Mouse (Mus musculus) intestine, embryonic 14.5 days (tissue): Measurements from ENCODE around the gene Pdik1l. TPM values are rescaled to one million over a fixed set of nuclear protein-coding genes. Genes with fewer than 3 reads are reported as not detected.

Source experiments
- polyA plus RNA-seq: library from polyadenylated mRNA; unstranded; fragments of >200 nt; fragmentation: Nextera tagmentation; extraction: Ambion mirVana; gene quantifications from 2 replicates; pipeline ENCODE4 v1.2.1, GENCODE M21; 2014

Gene Pdik1l
- polyA plus RNA-seq, 1 experiment from 2014 or later, result 18.4 TPM

Other genes starting within 250 kb of the Pdik1l start
- not detected in 2 replicates for gene Zfp683, start 234.1 kb downstream of the Pdik1l start, polyA plus RNA-seq
- 8.9 and 11.4 TPM in 2 replicates for gene Crybg2, start 227.1 kb downstream of the Pdik1l start, polyA plus RNA-seq
- gene Cd52, start 192.8 kb downstream of the Pdik1l start, polyA plus RNA-seq, result 23.5 and 24.3 TPM in 2 replicates
- gene Ubxn11, start 185.3 kb downstream of the Pdik1l start, polyA plus RNA-seq, result 5.7 and 8.1 TPM in 2 replicates
- gene Sh3bgrl3, start 159.1 kb downstream of the Pdik1l start, polyA plus RNA-seq, result 377 and 393 TPM in 2 replicates
- gene Cep85, start 100.8 kb downstream of the Pdik1l start, polyA plus RNA-seq, result 46.8 and 60.1 TPM in 2 replicates
- not detected in 2 replicates for gene Gm7534, start 84.9 kb downstream of the Pdik1l start, polyA plus RNA-seq
- 0.19 TPM in 1 of 2 replicates, not detected in the other for gene Catsper4, start 60.5 kb downstream of the Pdik1l start, polyA plus RNA-seq
- gene Cnksr1, start 49.5 kb downstream of the Pdik1l start, polyA plus RNA-seq, result 6.1 and 7.5 TPM in 2 replicates
- 0.24 and 0.41 TPM in 2 replicates for gene E130218I03Rik, start 44.2 kb downstream of the Pdik1l start, polyA plus RNA-seq
- gene Zfp593, start 42.3 kb downstream of the Pdik1l start, polyA plus RNA-seq, result 17.5 and 20.7 TPM in 2 replicates
- gene Gm30191, start 41.0 kb downstream of the Pdik1l start, polyA plus RNA-seq, result not detected in 2 replicates
- gene Grrp1, start 33.8 kb downstream of the Pdik1l start, polyA plus RNA-seq, result 3.8 and 4.5 TPM in 2 replicates
- gene Trim63, start 27.2 kb upstream of the Pdik1l start, polyA plus RNA-seq, result 0.09 TPM in 1 of 2 replicates, not detected in the other
- 0.19 and 0.26 TPM in 2 replicates for gene Slc30a2, start 55.3 kb upstream of the Pdik1l start, polyA plus RNA-seq
- gene Extl1, start 96.0 kb upstream of the Pdik1l start, polyA plus RNA-seq, result 1.2 and 1.4 TPM in 2 replicates
- gene Pafah2, start 108.4 kb upstream of the Pdik1l start, polyA plus RNA-seq, result 28.4 and 32.5 TPM in 2 replicates
- gene Stmn1, start 180.4 kb upstream of the Pdik1l start, polyA plus RNA-seq, result 1,522 and 1,793 TPM in 2 replicates
- gene Paqr7, start 208.8 kb upstream of the Pdik1l start, polyA plus RNA-seq, result 1.3 and 2.1 TPM in 2 replicates
- gene Aunip, start 223.1 kb upstream of the Pdik1l start, polyA plus RNA-seq, result 7.8 and 8.2 TPM in 2 replicates
- 109 and 117 TPM in 2 replicates for gene Mtfr1l, start 247.5 kb upstream of the Pdik1l start, polyA plus RNA-seq